Mouse (Mus musculus): ENCODE results near the gene Scarb2. TPM values are rescaled to one million over a fixed set of nuclear protein-coding genes. Genes with fewer than 3 reads are reported as not detected.

The Scarb2 gene
- polyA plus RNA-seq (2017; shearing (Covaris generic)) = 29.7 TPM

GRCm38 (mm10) chr5:92506733-92507132 lies at the start of gene Scarb2:
Scarb2 (minus strand) TSS chr5:92506833.

GRCm38 (mm10) chr5:92554891-92555511 lies 48.4 kb upstream of the Scarb2 start, which contains the start of gene Fam47e:
Fam47e (plus strand) TSS chr5:92555069.

GRCm38 (mm10) chr5:92435025-92435584 lies 71.5 kb downstream of the Scarb2 start, which contains the start of gene Nup54:
Nup54 (minus strand) TSS chr5:92435219.

Other genes with a start within 250 kb of the Scarb2 start
- gene Naaa, start 228.7 kb downstream of the Scarb2 start, polyA plus RNA-seq (2017; shearing (Covaris generic)) = 7.2 TPM
- gene Sdad1, start 196.4 kb downstream of the Scarb2 start, polyA plus RNA-seq (2017; shearing (Covaris generic)) = 62.9 TPM
- not detected for gene Cxcl9, start 178.8 kb downstream of the Scarb2 start, polyA plus RNA-seq (2017; shearing (Covaris generic))
- gene Art3, start 175.0 kb downstream of the Scarb2 start, polyA plus RNA-seq (2017; shearing (Covaris generic)) = 1.4 TPM
- gene Cxcl10, start 157.9 kb downstream of the Scarb2 start, polyA plus RNA-seq (2017; shearing (Covaris generic)) = 0.51 TPM
- gene Nup54, start 71.6 kb downstream of the Scarb2 start, polyA plus RNA-seq (2017; shearing (Covaris generic)) = 48.7 TPM
- gene Fam47e, start 48.2 kb upstream of the Scarb2 start, polyA plus RNA-seq (2017; shearing (Covaris generic)) = not detected
- 0.32 TPM for gene Stbd1, start 96.2 kb upstream of the Scarb2 start, polyA plus RNA-seq (2017; shearing (Covaris generic))
- gene Ccdc158, start 168.4 kb upstream of the Scarb2 start, polyA plus RNA-seq (2017; shearing (Covaris generic)) = 0.14 TPM
- not detected for gene Shroom3, start 176.6 kb upstream of the Scarb2 start, polyA plus RNA-seq (2017; shearing (Covaris generic))